Mouse (Mus musculus): ENCODE results near the gene Pik3c2a.

GRCm38 (mm10) chr7:116292377-116292776 lies 150.9 kb downstream of the Pik3c2a start:
- TF ChIP-seq POLR2A (IDR thresholded peaks at IDR 0.05; ENCODE audit: low read depth, low read length) = no peak
- no peak for TF ChIP-seq CTCF (IDR thresholded peaks at IDR 0.05; ENCODE audit: extremely low read depth, insufficient read depth, insufficient read length, insufficient replicate concordance)
